Mouse (Mus musculus): ENCODE data around the gene Odf2l. TPM values are rescaled to one million over a fixed set of nuclear protein-coding genes. Genes with fewer than 3 reads are reported as not detected.
A peak's percentile ranks its signal among the peaks of the same experiment; 100 is the strongest.

Gene Odf2l
- polyA plus RNA-seq, 1 experiment from 2014 or later, result 11.4 TPM

DNA sequence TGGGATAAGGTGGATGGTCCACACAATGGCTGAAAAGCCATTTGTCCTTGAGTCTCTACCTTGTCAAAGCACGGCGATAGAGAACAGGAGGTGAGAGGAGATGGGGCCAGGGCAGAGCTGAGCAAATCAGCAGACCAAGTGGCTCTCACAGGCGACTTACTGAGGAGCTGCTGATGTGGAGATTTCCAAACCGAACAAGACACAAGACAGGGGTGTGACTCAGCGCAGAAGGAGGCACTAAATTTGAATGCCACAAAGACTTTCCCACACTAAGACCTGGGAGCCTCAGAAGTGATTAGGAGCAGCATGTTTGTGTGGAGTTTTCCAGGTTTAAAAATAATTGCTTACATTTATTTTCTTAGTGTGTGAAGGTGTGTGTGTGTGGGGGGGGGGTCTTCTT lies 14.6 kb upstream of the Odf2l start:
- H3K36me3 ChIP-seq, result no peaks in the 10 kb centered on the region

DNA sequence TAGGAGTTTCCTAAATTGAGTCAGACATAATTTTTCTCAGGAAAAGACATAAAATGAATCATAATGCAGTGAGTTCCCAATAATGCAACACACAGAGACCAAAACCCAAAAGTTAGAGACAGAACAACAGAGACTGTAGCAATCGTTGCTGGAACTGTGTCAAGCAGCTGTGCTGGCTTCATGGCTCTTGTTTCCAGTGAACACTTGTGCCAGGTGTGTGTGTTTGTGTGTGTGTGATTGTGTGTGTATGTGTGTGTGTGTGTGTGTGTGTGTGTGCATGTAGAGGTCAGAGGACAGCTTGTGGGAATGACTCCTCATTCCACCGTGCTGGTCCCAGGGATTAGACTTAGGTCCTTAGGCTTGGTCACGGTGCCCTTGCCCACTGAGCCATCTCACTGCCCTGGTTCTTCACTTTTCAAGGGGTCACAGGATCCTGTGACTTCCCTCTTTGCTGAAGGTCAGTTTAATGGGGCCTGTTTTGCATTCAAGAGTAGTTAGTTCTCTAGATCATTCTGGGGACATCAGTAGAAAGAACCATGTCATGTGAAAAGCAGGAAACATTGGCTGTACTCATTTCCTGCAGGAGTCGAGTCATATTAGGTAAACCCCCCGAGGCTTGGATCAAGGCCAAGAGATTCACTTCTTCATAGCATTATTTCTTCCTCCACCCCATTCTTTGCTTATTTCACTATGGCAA lies 13.2 kb upstream of the Odf2l start:
- H3K4me1 ChIP-seq, result peaks cover 14% of the 10 kb centered on the region
- no peaks in the 10 kb centered on the region for H3K36me3 ChIP-seq
- 67% methylated on average over 5 of the region's 5 CpGs for WGBS
- H3K9ac ChIP-seq, result no peak overlapping the region
- H3K4me3 ChIP-seq, result no peak overlapping the region
- no peaks in the 10 kb centered on the region for H3K9me3 ChIP-seq
- no peak overlapping the region for H3K4me2 ChIP-seq
- ATAC-seq (ENCODE audit: extremely low read depth, insufficient number of reproducible peaks, low FRiP score, low TSS enrichment), result no peak
- H3K27ac ChIP-seq (replicated peaks), result no peak overlapping the region; the same call in 1 of the 2 replicates
- no peaks in the 10 kb centered on the region for H3K27me3 ChIP-seq (replicated peaks)

More for the DNA sequence above, 14.6 kb upstream of the Odf2l start:
- H3K27me3 ChIP-seq (replicated peaks), result no peaks in the 10 kb centered on the region
- no peak overlapping the region for H3K9ac ChIP-seq
- no peak for ATAC-seq (ENCODE audit: extremely low read depth, insufficient number of reproducible peaks, low FRiP score, low TSS enrichment)
- no peak overlapping the region for H3K27ac ChIP-seq (replicated peaks)
- no peaks in the 10 kb centered on the region for H3K9me3 ChIP-seq
- 16% methylated on average over 5 of the region's 5 CpGs for WGBS
- 0 out of 2 replicates have a peak overlapping the region, but pooled peaks have one; percentile 2 for H3K4me2 ChIP-seq
- peaks cover 14% of the 10 kb centered on the region for H3K4me1 ChIP-seq
- no peak overlapping the region for H3K4me3 ChIP-seq

DNA sequence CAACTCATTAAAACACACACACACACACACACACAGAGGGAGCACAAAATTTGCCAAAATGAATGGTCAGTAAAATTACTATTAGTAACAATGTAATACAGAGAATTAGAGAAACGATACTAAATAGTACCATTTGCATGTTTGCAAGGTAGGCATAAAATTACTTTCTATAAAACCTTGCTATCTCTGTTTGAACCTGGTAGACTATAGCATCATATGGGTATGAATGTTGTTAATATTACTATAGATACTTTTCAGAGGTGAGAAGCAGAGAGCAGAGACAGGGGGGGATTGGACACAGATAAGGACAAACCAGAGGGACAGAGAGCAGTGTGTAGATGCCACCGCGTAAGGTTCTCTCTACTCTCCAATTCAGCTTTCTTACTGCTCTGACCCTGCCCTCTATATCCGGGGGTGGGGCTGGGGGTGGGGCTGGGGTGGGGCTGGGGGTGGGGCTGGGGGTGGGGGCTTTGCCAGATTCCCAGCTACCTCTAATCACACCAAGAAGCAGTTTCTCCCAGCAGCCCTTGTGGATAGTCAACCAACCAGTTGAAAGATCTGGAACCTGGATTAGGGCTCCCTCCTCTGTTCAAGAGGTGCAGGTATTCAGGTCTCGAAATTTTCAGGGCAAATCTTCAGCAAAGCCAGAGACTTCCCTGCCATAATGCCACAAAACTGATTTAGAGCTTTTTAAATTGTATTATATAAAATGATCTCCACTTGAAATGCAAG lies 12.4 kb upstream of the Odf2l start:
- no peak overlapping the region for H3K4me3 ChIP-seq
- no peaks in the 10 kb centered on the region for H3K9me3 ChIP-seq
- WGBS, result 73% methylated on average over 5 of the region's 5 CpGs
- H3K9ac ChIP-seq, result no peak overlapping the region
- H3K27me3 ChIP-seq (replicated peaks), result no peaks in the 10 kb centered on the region
- H3K36me3 ChIP-seq, result no peaks in the 10 kb centered on the region
- H3K27ac ChIP-seq (replicated peaks), result no peak overlapping the region
- no peak overlapping the region for H3K4me2 ChIP-seq
- H3K4me1 ChIP-seq, result peaks cover 14% of the 10 kb centered on the region
- ATAC-seq (ENCODE audit: extremely low read depth, insufficient number of reproducible peaks, low FRiP score, low TSS enrichment), result no peak

GRCm38 (mm10) chr3:145115169-145115568 lies 3.2 kb upstream of the Odf2l start:
- no peak overlapping the region for H3K4me3 ChIP-seq
- no peaks in the 10 kb centered on the region for H3K9me3 ChIP-seq
- H3K4me1 ChIP-seq, result peaks cover 17% of the 10 kb centered on the region
- no peaks in the 10 kb centered on the region for H3K36me3 ChIP-seq
- no peak overlapping the region for H3K4me2 ChIP-seq
- no peak overlapping the region for H3K27ac ChIP-seq (replicated peaks)
- no peaks in the 10 kb centered on the region for H3K27me3 ChIP-seq (replicated peaks)
- no peak overlapping the region for H3K9ac ChIP-seq
- no peak for ATAC-seq (ENCODE audit: extremely low read depth, insufficient number of reproducible peaks, low FRiP score, low TSS enrichment)
- WGBS, result 63% methylated on average over 2 of the region's 2 CpGs

DNA sequence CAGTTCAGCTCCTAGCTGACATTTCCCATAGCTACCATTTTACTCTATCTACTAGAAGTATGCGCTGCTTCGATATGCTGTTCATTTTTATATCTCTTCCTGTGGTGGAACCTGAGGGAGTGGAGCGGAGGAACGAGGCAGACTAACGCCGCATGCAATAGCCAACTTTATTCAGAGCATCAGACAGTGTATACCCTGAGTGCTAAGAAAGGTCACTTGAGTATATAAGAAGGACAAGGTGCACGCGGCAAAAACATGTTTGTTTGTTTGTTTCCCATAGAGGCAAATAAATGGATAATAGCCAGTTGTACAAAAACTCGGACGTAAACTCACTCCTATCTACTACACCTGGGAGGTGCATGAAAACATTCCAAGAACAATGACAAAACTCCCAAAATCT lies 751 bp upstream of the Odf2l start:
- no peaks in the 10 kb centered on the region for H3K36me3 ChIP-seq
- H3K9me3 ChIP-seq, result no peaks in the 10 kb centered on the region
- WGBS, result 78% methylated on average over 10 of the region's 10 CpGs
- no peaks in the 10 kb centered on the region for H3K27me3 ChIP-seq (replicated peaks)
- peak overlapping the region; percentile 93 for H3K9ac ChIP-seq
- H3K4me2 ChIP-seq, result peak overlapping the region; percentile 79
- peaks cover 19% of the 10 kb centered on the region for H3K4me1 ChIP-seq
- ATAC-seq (ENCODE audit: extremely low read depth, insufficient number of reproducible peaks, low FRiP score, low TSS enrichment), result no peak
- peak overlapping the region; percentile 87 for H3K4me3 ChIP-seq
- peak overlapping the region; percentile 98 for H3K27ac ChIP-seq (replicated peaks)

DNA sequence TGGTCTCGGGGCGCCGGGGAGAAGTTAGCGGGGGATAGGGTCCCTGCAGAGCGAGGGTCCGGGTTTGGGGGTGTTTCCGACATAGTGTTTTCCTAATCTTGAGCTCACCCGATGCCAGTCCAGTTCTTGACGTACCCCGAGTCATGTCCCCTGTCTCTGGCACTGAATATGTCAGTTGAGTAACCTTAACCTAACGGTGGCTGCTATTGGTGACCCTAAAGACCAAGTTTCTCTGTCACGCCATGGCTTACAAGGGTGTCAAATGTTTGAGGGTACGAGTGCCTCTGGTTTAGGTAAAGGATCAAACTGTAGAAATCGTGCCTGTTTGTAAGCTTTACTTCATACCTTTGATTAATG lies 592 bp downstream of the Odf2l start:
- Histone ChIP-seq H3K4me3 (peak overlapping the region; percentile 87), H3K9me3 (no peaks in the 10 kb centered on the region), H3K4me2 (peak overlapping the region; percentile 79), H3K27me3 (replicated peaks) (no peaks in the 10 kb centered on the region), H3K27ac (replicated peaks) (peak overlapping the region; percentile 98), H3K36me3 (no peaks in the 10 kb centered on the region), H3K9ac (peak overlapping the region; percentile 93), H3K4me1 (peaks cover 19% of the 10 kb centered on the region)
- ATAC-seq (ENCODE audit: extremely low read depth, insufficient number of reproducible peaks, low FRiP score, low TSS enrichment), result no peak
- 5% methylated on average over 14 of the region's 14 CpGs for WGBS

GRCm38 (mm10) chr3:145119425-145119824 lies 1.0 kb downstream of the Odf2l start:
- Histone ChIP-seq H3K27ac (replicated peaks) (no peak overlapping the region), H3K4me1 (peaks cover 19% of the 10 kb centered on the region), H3K27me3 (replicated peaks) (no peaks in the 10 kb centered on the region), H3K4me2 (peak overlapping the region; percentile 79), H3K9ac (peak overlapping the region; percentile 93), H3K4me3 (peak overlapping the region; percentile 87), H3K9me3 (no peaks in the 10 kb centered on the region), H3K36me3 (no peaks in the 10 kb centered on the region)
- 73% methylated on average over 7 of the region's 7 CpGs for WGBS
- ATAC-seq (ENCODE audit: extremely low read depth, insufficient number of reproducible peaks, low FRiP score, low TSS enrichment), result no peak

DNA sequence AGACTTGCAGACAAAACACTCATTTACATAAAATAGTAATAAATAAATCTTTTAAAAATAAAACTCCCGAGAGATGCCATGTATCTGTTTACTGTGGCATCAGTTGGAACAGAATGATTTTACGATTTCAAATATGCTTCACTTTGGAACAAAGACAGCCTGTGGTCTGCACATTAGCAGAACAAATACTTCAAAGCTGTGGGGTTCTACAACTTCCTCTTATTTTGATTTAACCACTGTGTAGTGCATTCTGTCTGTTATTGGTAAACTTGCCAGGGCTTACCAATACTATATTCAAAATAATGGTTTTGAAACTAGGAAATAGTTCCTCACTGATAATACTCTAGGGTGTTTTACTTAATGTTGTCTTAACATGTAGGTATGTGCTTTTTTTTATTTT lies 8.2 kb downstream of the Odf2l start:
- 90% methylated on average over 2 of the region's 2 CpGs for WGBS
- no peak overlapping the region for H3K27ac ChIP-seq (replicated peaks)
- no peak for ATAC-seq (ENCODE audit: extremely low read depth, insufficient number of reproducible peaks, low FRiP score, low TSS enrichment)

DNA sequence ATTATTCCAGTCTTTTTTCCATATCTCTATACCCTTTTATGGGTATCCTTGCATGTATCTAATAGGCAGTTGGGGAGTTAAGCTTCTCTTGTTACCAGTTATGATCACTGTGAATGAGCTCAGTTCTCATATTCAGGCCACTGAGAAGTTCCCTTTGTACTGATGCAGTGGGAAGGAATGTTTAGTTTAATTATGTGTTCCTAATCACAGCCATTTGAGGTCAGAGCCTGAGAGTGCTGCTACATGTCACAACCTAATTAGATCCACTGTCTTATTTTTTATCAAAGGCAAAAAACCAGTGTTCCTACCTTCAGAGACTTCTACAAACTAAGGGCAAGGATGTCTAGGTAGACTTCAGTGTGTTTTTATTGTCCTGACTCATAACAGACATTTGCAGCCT lies 11.0 kb downstream of the Odf2l start:
- H3K4me3 ChIP-seq, result no peak overlapping the region
- no peaks in the 10 kb centered on the region for H3K27me3 ChIP-seq (replicated peaks)
- H3K36me3 ChIP-seq, result peaks cover 53% of the 10 kb centered on the region
- H3K9ac ChIP-seq, result no peak overlapping the region
- no peak for ATAC-seq (ENCODE audit: extremely low read depth, insufficient number of reproducible peaks, low FRiP score, low TSS enrichment)
- no peak overlapping the region for H3K4me2 ChIP-seq
- no peaks in the 10 kb centered on the region for H3K9me3 ChIP-seq
- H3K4me1 ChIP-seq, result no peaks in the 10 kb centered on the region
- H3K27ac ChIP-seq (replicated peaks), result no peak overlapping the region

More for the DNA sequence above, 8.2 kb downstream of the Odf2l start:
- Histone ChIP-seq H3K4me3 (no peak overlapping the region), H3K27me3 (replicated peaks) (no peaks in the 10 kb centered on the region), H3K9ac (no peak overlapping the region), H3K4me2 (no peak overlapping the region), H3K4me1 (no peaks in the 10 kb centered on the region), H3K36me3 (peaks cover 36% of the 10 kb centered on the region), H3K9me3 (no peaks in the 10 kb centered on the region)

GRCm38 (mm10) chr3:145131210-145131868 lies 13.0 kb downstream of the Odf2l start:
- Histone ChIP-seq H3K9ac (no peak overlapping the region), H3K9me3 (no peaks in the 10 kb centered on the region), H3K4me2 (no peak overlapping the region), H3K4me1 (no peaks in the 10 kb centered on the region), H3K27me3 (replicated peaks) (no peaks in the 10 kb centered on the region), H3K4me3 (no peak overlapping the region), H3K27ac (replicated peaks) (no peak overlapping the region), H3K36me3 (peaks cover 51% of the 10 kb centered on the region)
- WGBS, result 16% methylated on average over 3 of the region's 3 CpGs
- no peak for ATAC-seq (ENCODE audit: extremely low read depth, insufficient number of reproducible peaks, low FRiP score, low TSS enrichment)

DNA sequence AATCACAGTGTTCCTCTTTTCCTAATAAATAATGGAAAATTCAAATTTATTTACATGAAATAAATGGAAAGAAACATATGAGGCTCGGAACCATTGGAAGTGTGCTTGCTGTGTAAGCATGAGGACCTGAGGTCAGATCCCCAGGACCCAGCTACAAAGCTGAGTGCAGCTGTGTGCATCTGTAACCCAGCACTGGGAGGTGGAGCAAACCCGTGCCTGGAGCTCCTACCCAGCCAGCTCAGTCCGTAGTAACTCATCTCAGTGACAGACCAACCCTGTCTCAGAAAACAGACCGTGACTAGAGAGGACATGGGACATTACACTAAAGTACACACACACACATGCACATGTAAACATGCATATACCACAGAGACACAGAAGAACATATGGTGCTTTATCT lies 21.8 kb downstream of the Odf2l start:
- ATAC-seq (ENCODE audit: extremely low read depth, insufficient number of reproducible peaks, low FRiP score, low TSS enrichment), result no peak
- no peak overlapping the region for H3K4me3 ChIP-seq
- H3K9ac ChIP-seq, result no peak overlapping the region
- no peaks in the 10 kb centered on the region for H3K4me1 ChIP-seq
- peaks cover 12% of the 10 kb centered on the region for H3K36me3 ChIP-seq
- H3K9me3 ChIP-seq, result no peaks in the 10 kb centered on the region
- 74% methylated on average over 4 of the region's 4 CpGs for WGBS
- no peaks in the 10 kb centered on the region for H3K27me3 ChIP-seq (replicated peaks)
- no peak overlapping the region for H3K4me2 ChIP-seq
- H3K27ac ChIP-seq (replicated peaks), result no peak overlapping the region

Data from heart, embryonic 13.5 days (tissue).